Mouse (Mus musculus) gastrocnemius, adult 2 months (tissue): ENCODE measurements around the gene C2cd3. TPM values are rescaled to one million over a fixed set of nuclear protein-coding genes. Genes with fewer than 3 reads are reported as not detected.
A peak's percentile ranks its signal among the peaks of the same experiment; 100 is the strongest.

Experiments
- DNase-seq: peaks from one replicate; pipeline ENCODE4 v3.0.0; 2022
- H3K27ac ChIP-seq: fragments of 200-600 bp; 2 replicates; pipeline ENCODE4 v1.8.1; 2022; ENCODE audit warnings: mild to moderate bottlenecking
- H3K4me3 ChIP-seq: fragments of 200-600 bp; 2 replicates; pipeline ENCODE4 v1.8.1; 2022; ENCODE audit warnings: mild to moderate bottlenecking, moderate library complexity
- CTCF ChIP-seq: fragments of 200-600 bp; IDR thresholded peaks from 2 replicates; pipeline ENCODE4 v1.8.1; 2022; ENCODE audit warnings: antibody characterized with exemption, mild to moderate bottlenecking, moderate library complexity
- intact Hi-C: fragments of 180-260 bp; cut with DNase I; formaldehyde crosslinking; loops from one replicate; pipeline ENCODE4 v1.15.1; 2025
- total RNA-seq, 2 experiments: library from RNA; stranded (reverse); gene quantifications; 2 replicates each; pipeline ENCODE4 v1.2.3; 2021

The C2cd3 gene
- total RNA-seq, 2 experiments from 2014 or later, result 4.8 to 7.2 TPM

DNA sequence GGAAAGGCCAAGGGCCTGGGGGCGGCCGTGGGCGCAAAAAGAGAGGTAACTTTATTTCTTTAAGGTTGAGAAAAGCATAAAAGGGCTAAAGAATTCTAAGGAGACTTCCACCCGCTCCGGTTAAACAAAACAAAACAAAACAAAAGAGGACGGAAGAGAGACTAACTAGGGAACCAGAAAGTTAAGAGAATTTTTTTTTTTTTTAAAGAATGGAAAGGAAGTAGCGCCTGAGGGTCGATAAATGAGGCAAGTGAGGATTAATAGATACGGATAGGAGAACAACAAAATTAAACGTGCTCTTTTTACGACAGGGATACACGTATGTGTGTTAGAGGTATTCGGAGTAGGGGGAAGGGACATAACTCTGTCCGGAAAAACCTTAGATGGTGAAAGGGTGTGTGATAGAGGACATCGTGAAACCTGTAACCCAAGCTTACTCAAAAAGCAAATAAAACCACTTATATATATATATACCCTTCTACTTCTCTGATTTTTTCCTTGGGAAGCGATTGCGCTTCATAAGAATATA, 483 bp downstream of the C2cd3 start:
- DNase-seq, result no peak
- intact Hi-C loops, result no loop called here
- Histone ChIP-seq H3K4me3 (peak overlapping the region; percentile 96), H3K27ac (peak overlapping the region; percentile 95)
- TF ChIP-seq CTCF, result no peak

DNA sequence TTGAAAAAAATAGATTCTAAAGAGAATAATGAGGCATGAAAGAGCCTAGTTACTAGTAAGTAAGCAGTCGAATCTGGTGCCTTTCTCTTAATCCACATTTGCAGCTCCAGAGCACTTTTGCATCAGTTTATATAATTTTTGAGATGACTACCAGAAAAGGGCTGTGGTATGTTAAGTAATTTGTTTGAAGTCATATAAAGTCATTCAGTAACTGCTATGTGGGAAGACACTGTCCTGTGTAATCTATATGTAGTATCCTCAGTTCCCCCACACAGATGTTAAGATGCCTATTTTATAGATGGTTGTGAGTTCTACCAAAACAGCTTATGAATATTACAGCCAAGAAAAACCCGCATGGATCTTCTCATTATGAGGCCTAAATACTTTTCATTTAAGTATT, 6.2 kb downstream of the C2cd3 start:
- TF ChIP-seq CTCF, result no peak
- intact Hi-C loops, result no loop called here
- Histone ChIP-seq H3K4me3 (no peak overlapping the region), H3K27ac (no peak overlapping the region)
- no peak for DNase-seq

DNA sequence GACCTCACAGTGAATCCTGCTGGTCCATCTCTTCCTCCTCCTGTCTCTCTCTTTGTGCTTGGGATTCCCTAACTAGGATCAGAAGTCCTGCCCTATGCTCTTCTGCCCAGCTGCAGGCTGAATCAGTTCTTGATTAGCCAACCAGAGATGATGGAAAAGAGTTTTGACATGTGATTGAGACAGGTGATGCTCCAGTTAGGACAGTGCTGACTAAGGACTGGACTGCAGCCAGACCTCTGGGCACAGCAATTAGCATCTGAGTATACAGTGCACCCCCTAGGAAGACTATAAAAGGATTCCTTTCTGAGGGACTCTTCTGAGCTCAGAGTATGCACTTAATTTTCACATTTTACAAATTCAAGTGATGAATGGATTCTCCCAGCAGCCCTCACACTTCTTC, 9.1 kb downstream of the C2cd3 start:
- intact Hi-C loops, result no loop called here
- TF ChIP-seq CTCF, result no peak
- DNase-seq, result no peak
- Histone ChIP-seq H3K4me3 (no peak overlapping the region), H3K27ac (no peak overlapping the region)

DNA sequence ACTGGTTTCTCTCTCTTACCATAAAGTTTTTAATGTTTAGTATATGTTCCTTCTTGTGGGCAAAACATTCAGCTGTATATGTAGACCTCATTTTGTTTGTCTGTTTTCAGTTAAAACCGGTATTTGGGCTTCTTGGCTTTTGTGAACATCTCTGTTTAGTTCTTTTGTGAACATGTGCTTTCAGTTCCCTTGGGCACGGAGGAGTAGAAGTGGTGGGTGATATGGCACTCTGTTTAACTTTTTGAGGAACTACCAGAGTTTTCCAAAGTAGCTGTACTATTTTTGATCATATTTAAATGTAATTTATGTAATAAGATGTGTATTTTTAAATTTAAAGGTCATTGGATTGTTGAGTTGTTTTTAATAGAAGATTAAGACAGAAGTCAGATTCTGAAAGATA, 11.2 kb downstream of the C2cd3 start:
- intact Hi-C loops, result no loop called here
- no peak overlapping the region for H3K27ac ChIP-seq
- no peak for DNase-seq
- no peak overlapping the region for H3K4me3 ChIP-seq
- TF ChIP-seq CTCF, result no peak

DNA sequence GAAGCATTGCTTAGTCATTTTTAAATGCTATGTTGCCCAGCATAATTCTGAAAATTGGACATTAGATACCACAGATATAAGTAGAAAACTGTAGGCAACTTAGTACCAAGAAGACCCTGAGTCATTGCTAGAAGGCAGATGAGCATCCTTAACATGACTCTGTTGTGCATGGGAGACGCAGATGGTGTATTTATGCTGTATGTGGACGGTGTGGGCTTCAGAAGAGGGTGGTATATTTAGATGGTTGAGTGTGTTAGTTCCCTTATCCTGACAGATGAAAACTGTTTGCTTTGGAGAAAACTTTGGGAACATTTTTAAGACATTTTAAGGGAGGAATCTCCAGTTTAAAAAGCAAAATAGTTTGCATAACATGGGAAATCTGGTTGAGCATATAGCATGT, 16.1 kb downstream of the C2cd3 start:
- no peak for DNase-seq
- no peak overlapping the region for H3K4me3 ChIP-seq
- intact Hi-C loops, result no loop called here
- H3K27ac ChIP-seq, result no peak overlapping the region
- no peak for TF ChIP-seq CTCF

DNA sequence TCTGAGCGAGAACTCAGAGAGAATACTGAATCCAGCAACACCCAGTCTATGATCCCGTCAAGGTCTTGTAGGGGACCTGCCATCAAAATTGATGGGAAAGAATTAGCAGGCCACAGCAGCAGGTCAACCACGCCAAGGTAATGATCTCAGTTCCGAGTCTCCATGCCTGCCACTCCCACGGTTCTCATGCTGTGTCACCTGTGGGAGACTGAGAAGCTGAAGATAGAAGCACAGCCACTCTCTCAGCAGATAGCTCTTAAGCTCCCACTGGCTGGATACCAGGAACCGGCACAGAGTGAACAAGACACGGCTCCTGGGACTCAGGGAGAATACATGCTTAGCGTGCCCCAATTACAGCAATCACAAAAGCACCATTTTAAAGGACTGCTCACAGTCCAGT, 18.1 kb downstream of the C2cd3 start:
- no peak overlapping the region for H3K27ac ChIP-seq
- H3K4me3 ChIP-seq, result no peak overlapping the region
- no peak for DNase-seq
- intact Hi-C loops, result loop anchor here (5.0 kb wide), 1 partner anchor 113 kb away; no protein-coding TSS in a partner anchor
- TF ChIP-seq CTCF, result no peak

DNA sequence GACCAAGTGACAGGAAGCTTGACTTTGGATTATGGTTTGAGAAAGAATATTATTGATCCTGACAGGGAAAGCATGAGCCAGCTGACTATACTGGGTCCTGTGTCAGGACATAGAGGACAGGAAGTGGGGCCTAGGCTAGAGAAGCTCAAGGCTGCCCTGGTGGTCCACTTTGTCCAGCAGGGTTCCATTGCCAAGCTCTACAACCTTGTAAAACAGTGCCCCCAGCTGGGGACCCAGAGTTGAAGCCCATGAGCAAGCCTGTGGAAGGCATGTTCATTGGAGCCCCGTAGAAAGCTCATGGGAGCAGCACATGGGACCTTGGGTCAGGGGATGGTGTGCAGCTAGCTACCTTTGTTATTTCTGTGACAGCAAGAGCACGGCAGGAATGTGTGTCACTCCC, 20.2 kb downstream of the C2cd3 start:
- Histone ChIP-seq H3K27ac (no peak overlapping the region), H3K4me3 (no peak overlapping the region)
- DNase-seq, result peak; percentile 41
- TF ChIP-seq CTCF, result peak; percentile 47
- intact Hi-C loops, result loop anchor here (5.0 kb wide), 1 partner anchor 115 kb away; no protein-coding TSS in a partner anchor

DNA sequence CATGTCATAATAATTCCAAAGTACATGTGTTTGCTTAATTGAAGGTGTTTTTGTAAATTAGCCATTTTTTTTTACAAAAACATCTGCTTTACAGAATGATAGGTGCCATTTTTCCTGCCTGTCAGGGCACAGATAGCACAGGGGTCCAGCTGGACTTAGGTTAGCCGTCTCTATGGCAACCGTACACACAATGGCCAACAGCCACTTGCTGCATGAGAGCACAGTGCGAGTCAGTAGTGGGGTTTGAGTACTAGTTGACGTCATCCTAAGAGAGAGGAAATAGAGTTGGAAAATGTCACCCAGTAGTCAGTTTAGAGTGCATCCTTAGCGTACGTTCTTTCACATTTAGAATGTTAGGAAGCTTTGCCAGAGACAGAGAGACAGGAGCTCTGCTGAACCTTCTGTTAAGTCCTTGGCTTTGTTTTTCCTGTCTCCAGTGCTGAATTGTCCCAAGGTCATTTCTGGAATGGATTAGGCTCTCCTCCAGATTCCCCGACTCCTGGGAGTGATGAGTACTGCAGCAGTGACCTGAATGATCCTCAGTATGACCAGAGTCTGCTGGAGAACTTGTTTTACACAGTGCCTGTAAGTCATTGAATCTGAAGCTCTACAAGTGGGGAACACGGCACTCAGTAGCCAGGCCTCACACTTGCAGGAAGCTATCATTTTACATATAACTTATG, 27.3 kb downstream of the C2cd3 start:
- intact Hi-C loops, result no loop called here

DNA sequence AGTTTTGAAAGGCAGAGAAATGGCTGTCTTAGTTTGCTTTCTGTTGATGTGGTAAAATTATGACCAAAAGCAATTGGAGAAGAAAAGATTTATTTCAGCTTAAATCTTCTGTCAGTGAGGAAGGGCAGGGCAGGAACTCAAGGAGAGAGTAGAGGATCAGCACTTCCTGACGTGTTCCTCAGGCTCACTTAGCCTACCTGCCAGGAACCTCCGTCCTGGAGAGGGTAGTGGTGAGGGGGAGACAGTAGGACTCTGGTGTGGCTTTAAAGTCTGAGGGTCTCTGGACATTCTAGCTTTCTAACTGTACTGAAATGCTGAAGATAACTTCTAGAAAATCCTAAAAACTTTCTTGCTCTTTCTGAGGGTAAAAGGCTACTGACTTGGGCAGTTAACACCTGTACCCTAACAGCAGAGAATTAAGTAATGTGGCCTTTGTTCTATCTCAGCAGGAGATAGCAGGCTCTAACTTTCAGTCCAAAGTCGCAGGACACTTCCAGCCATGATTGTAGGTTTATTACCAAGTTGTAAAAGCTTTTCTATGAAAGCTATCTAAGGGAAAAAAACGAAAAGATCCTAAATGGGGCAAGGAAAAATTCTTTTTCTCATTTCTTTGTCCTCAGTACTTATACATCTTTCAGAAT, 29.0 kb downstream of the C2cd3 start:
- no peak overlapping the region for H3K27ac ChIP-seq
- intact Hi-C loops, result no loop called here
- DNase-seq, result no peak
- TF ChIP-seq CTCF, result no peak
- no peak overlapping the region for H3K4me3 ChIP-seq

More for the DNA sequence above, 27.3 kb downstream of the C2cd3 start:
- H3K27ac ChIP-seq, result peak overlapping the region; percentile 28; the same call in 1 of the 2 replicates
- TF ChIP-seq CTCF, result no peak
- no peak for DNase-seq
- H3K4me3 ChIP-seq, result no peak overlapping the region

DNA sequence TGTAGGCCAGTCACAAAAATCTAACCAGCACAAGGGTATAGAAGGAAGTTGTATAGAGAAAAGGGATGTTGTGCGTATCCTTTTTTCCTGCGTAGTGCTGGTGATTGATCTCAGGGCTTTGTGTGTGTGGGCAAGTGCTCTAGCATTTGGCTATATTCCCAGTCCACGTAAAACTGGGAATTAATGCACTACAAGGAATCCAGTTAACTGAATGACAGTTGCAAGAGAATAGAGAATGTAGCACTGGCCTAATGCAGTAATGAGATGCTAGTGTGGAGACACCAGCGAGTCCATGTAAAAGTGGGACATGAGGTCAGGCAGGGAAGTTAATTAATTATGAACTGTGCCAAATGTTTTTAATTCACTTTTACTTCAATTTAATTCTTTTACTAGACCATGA, 30.7 kb downstream of the C2cd3 start:
- no peak overlapping the region for H3K4me3 ChIP-seq
- no peak overlapping the region for H3K27ac ChIP-seq
- intact Hi-C loops, result no loop called here
- TF ChIP-seq CTCF, result no peak
- no peak for DNase-seq

DNA sequence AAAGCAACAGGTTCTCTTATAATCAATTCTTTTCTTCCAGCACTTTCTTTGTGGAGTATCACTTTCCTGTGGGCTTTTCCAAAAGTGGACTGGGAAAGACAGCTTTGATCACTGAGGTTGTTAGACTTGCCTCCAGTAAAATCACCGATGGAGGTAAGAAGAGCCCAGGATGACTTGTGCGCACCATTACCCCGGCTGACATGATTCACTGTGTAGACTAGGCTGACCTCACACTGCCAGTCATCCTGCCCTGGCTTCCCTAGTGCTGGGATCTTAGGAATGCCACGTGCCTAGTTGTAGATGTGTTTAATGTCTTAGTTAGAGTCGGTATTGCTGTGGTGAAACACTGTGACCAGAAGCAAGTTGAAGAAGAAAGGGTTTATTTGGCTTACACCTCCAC, 35.6 kb downstream of the C2cd3 start:
- no peak for TF ChIP-seq CTCF

DNA sequence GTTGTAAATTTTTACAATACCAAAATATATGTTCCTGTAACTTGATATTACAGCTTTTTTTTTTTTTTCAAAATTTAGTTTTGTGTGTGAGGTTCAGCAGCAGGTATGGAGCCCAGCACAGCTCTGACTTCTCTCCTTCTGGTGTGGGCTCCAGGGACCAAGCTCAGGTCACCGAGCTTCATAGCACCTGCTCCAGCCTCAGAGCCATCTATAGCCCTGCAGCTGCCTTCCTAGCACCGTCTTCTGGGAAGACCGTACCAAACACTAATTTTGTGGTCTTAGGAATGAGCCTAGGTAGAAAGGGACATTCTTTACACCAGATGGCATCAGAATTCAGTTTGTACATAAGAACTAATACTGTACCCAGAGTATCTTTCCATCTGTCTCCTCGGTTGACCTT, 36.7 kb downstream of the C2cd3 start:
- intact Hi-C loops, result no loop called here
- DNase-seq, result no peak
- H3K4me3 ChIP-seq, result no peak overlapping the region
- TF ChIP-seq CTCF, result no peak
- H3K27ac ChIP-seq, result no peak overlapping the region

More for the DNA sequence above, 35.6 kb downstream of the C2cd3 start:
- intact Hi-C loops, result no loop called here
- no peak for DNase-seq
- H3K4me3 ChIP-seq, result no peak overlapping the region
- no peak overlapping the region for H3K27ac ChIP-seq

DNA sequence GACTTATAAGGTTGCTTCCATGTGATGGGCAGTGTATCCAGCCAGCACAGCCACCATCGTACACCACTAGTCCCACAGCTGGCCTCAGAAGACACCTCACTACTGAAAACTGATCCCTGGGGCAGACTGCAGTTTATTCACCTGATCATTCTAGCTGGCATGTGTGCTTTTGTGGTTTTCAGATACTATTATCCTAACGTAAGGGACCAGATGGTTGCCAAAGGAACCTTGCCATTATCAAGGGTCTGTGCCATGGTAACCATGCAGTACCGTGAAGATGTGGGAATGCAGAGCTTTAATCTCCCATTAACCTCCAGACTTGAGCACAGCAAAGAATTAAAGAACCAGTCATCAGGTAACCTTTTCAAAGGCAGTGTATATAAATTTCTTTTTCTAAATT, 53.8 kb downstream of the C2cd3 start:
- DNase-seq, result no peak
- H3K4me3 ChIP-seq, result no peak overlapping the region
- no peak for TF ChIP-seq CTCF
- intact Hi-C loops, result no loop called here
- H3K27ac ChIP-seq, result no peak overlapping the region
